Mouse (Mus musculus): ENCODE data around the gene Spen. TPM values are rescaled to one million over a fixed set of nuclear protein-coding genes. Genes with fewer than 3 reads are reported as not detected.
A peak's percentile ranks its signal among the peaks of the same experiment; 100 is the strongest.

Gene Spen
- polyA plus RNA-seq, 1 experiment, result 101 TPM

DNA sequence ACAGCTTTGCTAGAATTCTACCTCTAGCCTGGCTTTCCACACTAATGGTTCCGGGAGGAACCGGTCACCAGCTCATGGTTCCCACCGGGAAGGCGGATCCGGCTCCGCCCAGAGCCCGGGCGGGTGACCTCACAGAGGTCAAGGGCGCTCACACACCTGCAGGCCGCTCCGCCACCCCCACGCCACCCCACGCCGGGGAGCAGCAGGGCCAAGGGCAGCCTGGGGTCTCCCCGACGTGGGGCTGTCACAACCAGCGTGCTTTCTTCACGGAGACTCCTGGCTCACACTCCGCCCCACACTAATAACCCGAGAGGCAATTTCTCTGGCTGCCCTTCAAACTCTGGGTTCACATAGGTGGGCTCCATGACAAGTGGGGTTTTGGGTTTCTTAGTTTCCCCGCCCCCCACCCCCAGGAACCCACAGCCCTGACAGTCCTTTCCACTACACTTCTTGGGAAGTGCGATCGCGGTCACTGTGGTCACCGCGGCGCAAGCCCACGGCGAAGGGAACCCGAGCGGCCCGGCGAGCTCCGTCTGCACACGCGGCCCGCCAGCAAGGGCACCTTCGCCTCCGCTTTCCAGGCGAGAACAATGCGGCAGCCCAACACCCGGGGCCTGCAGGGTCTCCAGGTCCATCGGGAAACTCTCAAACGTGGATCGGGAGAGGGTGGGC, 6.8 kb upstream of the Spen start:
- no peaks in the 10 kb centered on the region for H3K36me3 ChIP-seq (replicated peaks; ENCODE audit: low read length)
- H3K27me3 ChIP-seq (replicated peaks), result no peaks in the 10 kb centered on the region
- no peaks in the 10 kb centered on the region for H3K9me3 ChIP-seq
- no peak for TF ChIP-seq FLI1 (IDR thresholded peaks at IDR 0.05; ENCODE audit: low read length)
- no peak for TF ChIP-seq GATA1 (IDR thresholded peaks at IDR 0.05; ENCODE audit: borderline replicate concordance, low read length)
- peak overlapping the region; percentile 95 for H3K4me3 ChIP-seq (replicated peaks)
- H3K4me1 ChIP-seq, result peaks cover 47% of the 10 kb centered on the region

DNA sequence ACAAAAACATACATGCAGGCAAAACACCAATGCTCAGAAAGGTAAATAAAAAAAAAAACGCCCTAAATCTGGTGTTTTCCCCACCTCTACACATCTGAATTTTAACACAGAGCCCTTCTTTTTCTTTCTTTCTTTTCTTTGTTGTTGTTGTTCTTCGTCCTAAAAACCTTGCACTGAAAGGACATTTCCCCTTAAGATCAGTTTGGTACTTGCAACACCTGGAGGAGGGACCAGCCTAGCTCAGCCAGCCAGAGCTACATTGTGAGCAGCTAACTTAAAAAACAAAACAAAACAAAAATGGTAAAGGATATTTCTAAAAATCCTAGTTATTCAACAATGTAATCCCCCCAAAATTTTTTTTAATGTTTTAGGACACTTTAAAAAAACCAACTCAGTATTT, 6.1 kb upstream of the Spen start:
- Histone ChIP-seq H3K4me1 (peaks cover 47% of the 10 kb centered on the region), H3K36me3 (replicated peaks; ENCODE audit: low read length) (no peaks in the 10 kb centered on the region), H3K4me3 (replicated peaks) (peak overlapping the region; percentile 95), H3K9me3 (no peaks in the 10 kb centered on the region), H3K27me3 (replicated peaks) (no peaks in the 10 kb centered on the region)
- TF ChIP-seq GATA1 (IDR thresholded peaks at IDR 0.05; ENCODE audit: borderline replicate concordance, low read length), result no peak
- no peak for TF ChIP-seq FLI1 (IDR thresholded peaks at IDR 0.05; ENCODE audit: low read length)

DNA sequence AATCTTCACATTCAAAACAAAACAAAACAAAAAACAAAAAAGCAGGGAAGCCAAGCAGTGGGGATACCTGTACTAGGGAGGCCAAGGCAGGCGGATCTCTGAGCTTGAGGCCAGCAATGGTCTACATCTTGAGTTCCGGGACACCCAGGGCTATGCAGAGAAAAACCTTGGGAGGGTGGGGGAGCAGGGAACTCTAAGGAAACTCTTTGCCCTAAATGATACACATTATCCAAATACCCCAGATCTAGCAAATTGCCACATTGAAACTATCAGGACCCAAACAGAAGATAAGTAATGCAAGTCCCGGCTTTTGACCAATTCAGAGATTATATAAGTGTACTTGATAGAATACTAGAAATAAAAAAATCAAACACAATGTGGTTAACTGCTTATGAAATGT, 5.2 kb upstream of the Spen start:
- Histone ChIP-seq H3K9me3 (no peaks in the 10 kb centered on the region), H3K4me3 (replicated peaks) (no peak overlapping the region), H3K4me1 (peaks cover 40% of the 10 kb centered on the region), H3K36me3 (replicated peaks; ENCODE audit: low read length) (no peaks in the 10 kb centered on the region), H3K27me3 (replicated peaks) (no peaks in the 10 kb centered on the region)
- no peak for TF ChIP-seq FLI1 (IDR thresholded peaks at IDR 0.05; ENCODE audit: low read length)
- no peak for TF ChIP-seq GATA1 (IDR thresholded peaks at IDR 0.05; ENCODE audit: borderline replicate concordance, low read length)

DNA sequence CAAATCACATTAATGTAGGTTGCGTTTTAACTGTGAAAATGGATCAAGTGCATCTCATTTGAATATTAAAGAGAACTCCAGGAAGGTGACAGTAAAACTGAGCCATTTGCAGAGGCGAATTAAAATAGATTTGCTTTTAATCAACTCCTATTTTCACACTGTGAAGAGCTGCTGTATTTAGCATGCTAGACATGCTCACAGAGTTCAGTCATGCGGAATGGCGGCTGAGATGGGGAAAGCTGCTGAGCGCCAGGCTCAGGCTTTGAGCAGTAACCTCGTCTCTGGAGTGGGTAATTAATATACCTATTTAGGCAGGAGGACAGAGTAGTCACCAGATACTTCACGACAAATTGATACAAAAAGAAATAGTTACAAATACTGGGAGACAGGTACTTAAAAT, 3.5 kb upstream of the Spen start:
- no peak for TF ChIP-seq FLI1 (IDR thresholded peaks at IDR 0.05; ENCODE audit: low read length)
- TF ChIP-seq GATA1 (IDR thresholded peaks at IDR 0.05; ENCODE audit: borderline replicate concordance, low read length), result no peak
- H3K27me3 ChIP-seq (replicated peaks), result no peaks in the 10 kb centered on the region

DNA sequence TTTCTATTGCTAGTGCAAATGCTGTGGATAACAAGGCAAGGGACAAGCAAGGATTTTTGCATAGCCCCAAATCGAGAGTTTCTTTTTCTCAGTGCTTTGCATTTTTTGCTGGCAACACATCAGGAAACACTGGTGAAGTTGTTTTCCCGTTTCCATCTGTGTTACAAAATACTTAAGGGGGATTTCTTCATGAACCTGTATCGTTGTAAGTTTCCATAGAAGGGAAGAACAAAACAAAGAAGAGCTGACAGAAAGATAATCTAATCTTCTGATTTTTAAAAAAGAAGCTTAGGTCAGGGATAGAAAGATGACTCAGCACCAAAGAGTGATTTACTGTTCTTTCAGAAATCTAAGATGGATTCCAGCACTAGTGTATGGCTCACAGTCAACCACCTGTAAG, 2.4 kb upstream of the Spen start:
- no peaks in the 10 kb centered on the region for H3K9me3 ChIP-seq
- no peak overlapping the region for H3K4me3 ChIP-seq (replicated peaks)
- no peaks in the 10 kb centered on the region for H3K27me3 ChIP-seq (replicated peaks)
- no peaks in the 10 kb centered on the region for H3K36me3 ChIP-seq (replicated peaks; ENCODE audit: low read length)
- peaks cover 34% of the 10 kb centered on the region for H3K4me1 ChIP-seq
- TF ChIP-seq GATA1 (IDR thresholded peaks at IDR 0.05; ENCODE audit: borderline replicate concordance, low read length) (no peak), FLI1 (IDR thresholded peaks at IDR 0.05; ENCODE audit: low read length) (no peak)

More for the DNA sequence above, 3.5 kb upstream of the Spen start:
- Histone ChIP-seq H3K9me3 (no peaks in the 10 kb centered on the region), H3K4me1 (peaks cover 29% of the 10 kb centered on the region), H3K4me3 (replicated peaks) (no peak overlapping the region), H3K36me3 (replicated peaks; ENCODE audit: low read length) (no peaks in the 10 kb centered on the region)

DNA sequence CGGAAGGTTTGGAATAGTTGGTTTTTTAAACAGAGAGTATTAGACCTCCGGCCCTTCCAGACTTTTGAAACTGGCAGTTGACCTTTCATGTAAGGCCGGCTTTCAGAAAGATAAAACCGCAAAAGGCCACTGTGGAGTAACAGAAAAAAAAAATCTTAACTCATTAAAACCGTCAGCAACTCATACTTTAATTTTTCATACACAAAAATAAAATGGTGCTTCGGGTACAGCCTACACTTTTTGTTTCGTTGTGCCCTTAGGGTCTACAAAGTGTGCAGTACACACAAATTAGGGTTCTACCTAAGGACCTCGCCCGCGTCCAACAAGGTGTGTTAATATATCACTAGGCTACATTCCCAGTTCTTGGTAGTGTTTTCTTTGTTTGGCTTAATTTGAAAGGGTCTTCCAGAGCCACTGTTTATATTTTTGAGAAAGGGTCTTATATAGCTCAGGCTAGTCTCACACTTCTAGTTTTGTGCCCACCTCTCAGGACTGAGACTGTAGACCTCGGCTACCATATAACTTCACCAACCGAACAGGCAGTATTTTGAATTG, 893 bp upstream of the Spen start:
- TF ChIP-seq FLI1 (IDR thresholded peaks at IDR 0.05; ENCODE audit: low read length) (no peak), GATA1 (IDR thresholded peaks at IDR 0.05; ENCODE audit: borderline replicate concordance, low read length) (no peak)
- H3K9me3 ChIP-seq, result no peaks in the 10 kb centered on the region
- peaks cover 43% of the 10 kb centered on the region for H3K4me1 ChIP-seq
- no peaks in the 10 kb centered on the region for H3K27me3 ChIP-seq (replicated peaks)
- H3K4me3 ChIP-seq (replicated peaks), result peak overlapping the region; percentile 98
- H3K36me3 ChIP-seq (replicated peaks; ENCODE audit: low read length), result no peaks in the 10 kb centered on the region

DNA sequence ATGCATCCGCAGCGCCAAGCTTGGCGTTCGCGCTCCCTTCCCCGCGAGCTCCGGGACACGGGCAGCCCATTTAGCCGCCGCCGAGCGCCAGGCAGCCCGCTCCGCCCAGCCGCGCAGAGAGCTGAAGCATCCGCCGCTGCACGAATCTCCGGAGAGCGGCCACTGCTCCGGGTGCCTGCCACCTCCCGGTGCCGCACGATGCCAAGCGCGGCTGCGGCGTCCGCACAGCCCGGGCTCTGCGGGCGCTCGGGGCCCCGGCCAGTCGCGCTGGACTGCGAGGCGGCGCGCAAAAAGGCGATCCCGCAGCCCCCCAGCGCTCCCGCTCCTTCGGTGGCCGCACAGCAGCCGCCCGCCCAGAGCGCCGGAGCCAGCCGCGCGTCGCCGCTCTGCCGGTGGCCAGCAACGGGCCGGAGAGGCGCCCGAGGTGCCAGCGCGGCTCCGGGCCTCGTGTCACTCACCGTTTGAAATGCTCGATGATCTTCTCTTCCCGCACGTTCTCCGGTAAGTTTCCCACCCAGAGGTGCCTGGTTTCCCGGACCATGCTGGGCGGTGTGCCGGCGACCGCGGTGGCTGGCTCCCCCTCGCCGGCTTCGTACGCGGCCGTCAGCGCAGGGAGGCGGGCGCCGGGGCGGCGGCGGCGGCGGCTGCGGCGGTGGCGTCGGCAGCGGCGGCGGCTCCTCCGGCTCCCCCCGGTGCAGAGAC, 540 bp downstream of the Spen start:
- TF ChIP-seq FLI1 (IDR thresholded peaks at IDR 0.05; ENCODE audit: low read length) (no peak), GATA1 (IDR thresholded peaks at IDR 0.05; ENCODE audit: borderline replicate concordance, low read length) (no peak)
- no peaks in the 10 kb centered on the region for H3K9me3 ChIP-seq
- H3K4me1 ChIP-seq, result peaks cover 56% of the 10 kb centered on the region
- no peaks in the 10 kb centered on the region for H3K36me3 ChIP-seq (replicated peaks; ENCODE audit: low read length)
- no peaks in the 10 kb centered on the region for H3K27me3 ChIP-seq (replicated peaks)
- peak overlapping the region; percentile 98 for H3K4me3 ChIP-seq (replicated peaks)

DNA sequence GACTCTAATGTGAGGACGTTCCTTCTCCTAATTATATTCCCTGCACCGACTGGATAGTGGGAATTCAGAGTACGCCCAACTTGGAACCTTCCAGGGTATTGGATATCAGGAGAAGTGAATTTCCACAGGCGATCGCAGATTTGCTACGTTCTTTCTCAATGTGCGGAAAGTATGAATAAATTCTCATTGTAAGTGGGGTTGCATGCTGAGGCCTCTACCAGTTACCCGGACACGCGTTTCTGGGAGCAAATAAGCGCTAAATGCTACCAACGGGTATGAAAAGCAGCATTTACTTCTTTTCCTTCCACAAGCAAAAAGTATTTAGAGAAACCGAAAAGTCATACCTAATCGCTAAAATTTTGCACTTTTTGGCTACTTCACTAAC, 1.2 kb downstream of the Spen start:
- Histone ChIP-seq H3K36me3 (replicated peaks; ENCODE audit: low read length) (no peaks in the 10 kb centered on the region), H3K4me3 (replicated peaks) (peak overlapping the region; percentile 98), H3K9me3 (no peaks in the 10 kb centered on the region), H3K27me3 (replicated peaks) (no peaks in the 10 kb centered on the region), H3K4me1 (peaks cover 61% of the 10 kb centered on the region)
- TF ChIP-seq GATA1 (IDR thresholded peaks at IDR 0.05; ENCODE audit: borderline replicate concordance, low read length) (no peak), FLI1 (IDR thresholded peaks at IDR 0.05; ENCODE audit: low read length) (no peak)

DNA sequence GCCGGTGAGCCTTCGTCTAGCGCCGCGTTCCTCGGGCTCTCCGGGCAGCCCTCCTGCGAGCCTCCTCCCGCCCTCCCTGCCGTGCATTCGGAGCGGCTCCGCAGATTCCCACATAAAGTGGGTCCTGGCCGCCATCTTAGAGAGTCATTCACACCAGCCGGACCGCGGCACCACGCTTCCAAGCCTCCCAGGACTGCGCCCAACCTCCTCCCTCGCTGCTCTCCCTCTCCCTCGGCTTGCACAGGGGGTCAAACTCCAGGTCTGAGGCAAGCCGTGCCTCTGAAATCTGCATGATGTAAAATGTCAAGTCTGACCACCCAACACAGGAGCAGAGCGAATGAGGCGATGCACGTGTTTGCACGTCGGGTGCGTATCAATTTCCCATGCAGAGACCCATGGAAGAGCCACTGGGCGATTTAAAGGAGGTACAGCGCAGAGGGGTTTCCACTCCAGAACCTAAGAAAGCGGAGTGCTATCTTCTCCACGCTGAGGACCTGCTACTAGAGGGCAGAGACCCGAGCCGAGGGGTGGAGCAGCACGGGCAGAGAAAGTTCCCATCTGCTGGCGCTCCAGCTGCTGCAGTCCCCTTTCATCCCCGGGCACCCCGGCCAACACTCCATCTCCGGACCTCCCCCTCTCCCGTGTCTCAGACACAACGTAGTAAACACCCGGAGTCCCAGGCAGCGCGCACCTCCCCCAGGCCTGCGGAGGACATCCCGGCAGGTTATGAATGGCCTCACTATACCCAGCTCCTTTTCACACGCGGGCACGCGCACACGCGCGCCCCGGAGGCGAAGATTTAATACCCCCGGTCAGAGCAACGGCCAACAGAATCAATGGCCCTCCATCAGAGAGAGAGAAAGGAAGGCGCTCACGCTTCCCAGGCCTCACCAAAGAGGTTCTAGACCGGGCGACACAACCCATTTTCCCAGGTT, 1.8 kb downstream of the Spen start:
- H3K4me3 ChIP-seq (replicated peaks), result peak overlapping the region; percentile 98
- H3K27me3 ChIP-seq (replicated peaks), result no peaks in the 10 kb centered on the region
- no peaks in the 10 kb centered on the region for H3K36me3 ChIP-seq (replicated peaks; ENCODE audit: low read length)
- H3K9me3 ChIP-seq, result no peaks in the 10 kb centered on the region
- H3K4me1 ChIP-seq, result peaks cover 63% of the 10 kb centered on the region
- TF ChIP-seq FLI1 (IDR thresholded peaks at IDR 0.05; ENCODE audit: low read length), result no peak
- TF ChIP-seq GATA1 (IDR thresholded peaks at IDR 0.05; ENCODE audit: borderline replicate concordance, low read length), result no peak
